Mouse (Mus musculus): ENCODE measurements around the gene Fndc7. TPM values are rescaled to one million over a fixed set of nuclear protein-coding genes. Genes with fewer than 3 reads are reported as not detected.
"Not testable (repeated sequence)": the region's sequence is repeated elsewhere in the genome, so short reads cannot be mapped to it uniquely, and the experiment has no call there.

Fndc7 gene
- total RNA-seq, 2 experiments from 2014 or later: 0.06 TPM; not detected in 1

- no peak overlapping the region for H3K27ac ChIP-seq
- DNase-seq: no peak
- no peak overlapping the region for H3K4me3 ChIP-seq
- no peak for TF ChIP-seq CTCF (IDR thresholded peaks at IDR 0.05)
- intact Hi-C loops (cut with DNase I): no loop called here
Measured at GRCm38 (mm10) chr3:108884706-108885289, 5.0 kb downstream of the Fndc7 start.

- Histone ChIP-seq H3K4me3 (no peak overlapping the region), H3K27ac (no peak overlapping the region)
- intact Hi-C loops (cut with DNase I): no loop called here
- no peak for TF ChIP-seq CTCF (IDR thresholded peaks at IDR 0.05)
- no peak for DNase-seq
Measured at GRCm38 (mm10) chr3:108883067-108883466, 6.7 kb downstream of the Fndc7 start.

- H3K4me3 ChIP-seq; H3K27ac ChIP-seq; DNase-seq; intact Hi-C loops (cut with DNase I): not testable (repeated sequence)
Measured at GRCm38 (mm10) chr3:108881873-108882272, 7.9 kb downstream of the Fndc7 start.

GRCm38 (mm10) chr3:108880544-108881507, 9.0 kb downstream of the Fndc7 start:
- Histone ChIP-seq H3K4me3 (peak overlapping the region; percentile 55), H3K27ac (peak overlapping the region; percentile 48)
- intact Hi-C loops (cut with DNase I): no loop called here
- TF ChIP-seq CTCF (IDR thresholded peaks at IDR 0.05): no peak
- no peak for DNase-seq

GRCm38 (mm10) chr3:108879836-108880435, 9.9 kb downstream of the Fndc7 start:
- no peak for DNase-seq
- TF ChIP-seq CTCF (IDR thresholded peaks at IDR 0.05): no peak
- intact Hi-C loops (cut with DNase I): no loop called here
- H3K4me3 ChIP-seq: no peak overlapping the region
- no peak overlapping the region for H3K27ac ChIP-seq

GRCm38 (mm10) chr3:108879129-108879528, 10.7 kb downstream of the Fndc7 start:
- DNase-seq: no peak
- Histone ChIP-seq H3K27ac (no peak overlapping the region), H3K4me3 (no peak overlapping the region)
- no peak for TF ChIP-seq CTCF (IDR thresholded peaks at IDR 0.05)
- intact Hi-C loops (cut with DNase I): no loop called here

- no peak overlapping the region for H3K27ac ChIP-seq
- no peak overlapping the region for H3K4me3 ChIP-seq
- TF ChIP-seq CTCF (IDR thresholded peaks at IDR 0.05): no peak
- DNase-seq: no peak
- intact Hi-C loops (cut with DNase I): no loop called here
Measured at GRCm38 (mm10) chr3:108870631-108871030, 19.2 kb downstream of the Fndc7 start.

DNA sequence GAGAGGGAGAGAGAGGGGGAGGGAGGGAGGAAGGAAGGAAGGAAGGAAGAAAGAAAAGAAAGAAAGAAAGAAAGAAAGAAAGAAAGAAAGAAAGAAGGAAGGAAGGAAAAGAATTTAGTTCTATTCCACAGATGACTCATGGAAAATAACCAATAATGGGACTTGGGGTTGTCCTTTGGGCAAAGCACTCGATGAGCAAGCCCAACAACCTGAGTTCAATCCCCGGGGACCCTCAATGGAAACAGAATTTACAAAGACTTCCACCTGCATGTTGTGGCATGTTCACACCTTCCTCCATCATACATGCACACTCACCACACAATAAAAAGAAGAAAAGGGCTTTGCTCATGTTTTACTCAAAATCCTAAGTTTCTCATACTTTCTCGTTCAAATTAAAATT, 22.4 kb downstream of the Fndc7 start:
- TF ChIP-seq CTCF (IDR thresholded peaks at IDR 0.05): no peak
- H3K27ac ChIP-seq: no peak overlapping the region
- intact Hi-C loops (cut with DNase I): no loop called here

DNA sequence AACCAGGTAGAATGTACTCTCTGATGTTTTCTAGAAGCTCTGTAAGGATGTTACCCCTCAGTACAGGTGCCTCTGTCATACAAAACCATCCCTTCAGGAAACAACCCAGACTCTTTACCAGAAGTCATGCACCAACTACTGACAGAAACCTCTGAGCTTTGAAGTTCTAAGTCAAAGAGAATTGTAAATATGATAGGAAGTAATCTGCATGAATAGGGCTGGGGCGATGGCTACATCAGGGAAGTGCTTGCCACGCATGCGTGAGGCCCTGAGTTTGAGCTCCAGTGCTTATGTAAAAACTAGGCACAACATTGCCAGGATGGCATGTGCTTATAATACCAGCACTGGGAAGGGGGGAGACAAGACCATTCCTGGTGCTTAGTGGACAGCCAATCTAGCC, 24.1 kb downstream of the Fndc7 start:
- intact Hi-C loops (cut with DNase I): no loop called here
- DNase-seq: no peak
- no peak overlapping the region for H3K27ac ChIP-seq
- no peak overlapping the region for H3K4me3 ChIP-seq
- no peak for TF ChIP-seq CTCF (IDR thresholded peaks at IDR 0.05)

More for the DNA sequence above, 22.4 kb downstream of the Fndc7 start:
- no peak for DNase-seq
- no peak overlapping the region for H3K4me3 ChIP-seq

- Histone ChIP-seq H3K27ac (no peak overlapping the region), H3K4me3 (no peak overlapping the region)
- DNase-seq: no peak
- TF ChIP-seq CTCF (IDR thresholded peaks at IDR 0.05): no peak
- intact Hi-C loops (cut with DNase I): no loop called here
Measured at GRCm38 (mm10) chr3:108865129-108865528, 24.7 kb downstream of the Fndc7 start.

GRCm38 (mm10) chr3:108863091-108863490, 26.7 kb downstream of the Fndc7 start:
- Histone ChIP-seq H3K4me3 (no peak overlapping the region), H3K27ac (no peak overlapping the region)
- TF ChIP-seq CTCF (IDR thresholded peaks at IDR 0.05): no peak
- DNase-seq: no peak
- intact Hi-C loops (cut with DNase I): no loop called here

GRCm38 (mm10) chr3:108862282-108862681, 27.5 kb downstream of the Fndc7 start:
- H3K4me3 ChIP-seq; DNase-seq; H3K27ac ChIP-seq; intact Hi-C loops (cut with DNase I): not testable (repeated sequence)

- DNase-seq: no peak
- Histone ChIP-seq H3K4me3 (no peak overlapping the region), H3K27ac (no peak overlapping the region)
- TF ChIP-seq CTCF (IDR thresholded peaks at IDR 0.05): no peak
- intact Hi-C loops (cut with DNase I): no loop called here
Measured at GRCm38 (mm10) chr3:108860786-108861185, 29.0 kb downstream of the Fndc7 start.

All from gastrocnemius, adult 2 months (tissue).